Mouse (Mus musculus): Measurements from ENCODE around the gene Hoxc12. TPM values are rescaled to one million over a fixed set of nuclear protein-coding genes. Genes with fewer than 3 reads are reported as not detected.

Gene Hoxc12
- polyA plus RNA-seq, 1 experiment from 2014 or later: not detected

GRCm38 (mm10) chr15:102975034-102975433 is 38.5 kb downstream of the Hoxc12 start:
- H3K27ac ChIP-seq (replicated peaks in 1 of 2; ENCODE audit: control insufficient read depth in 1 of 2, insufficient read depth in 1 of 2, low read depth in 2 of 2, low read length in 2 of 2): no peak overlapping the region
- no peak for ATAC-seq (ENCODE audit: insufficient number of reproducible peaks, insufficient read depth, low FRiP score, low read depth)

GRCm38 (mm10) chr15:102975688-102976111 is 39.1 kb downstream of the Hoxc12 start:
- 2% methylated on average over 21 of the region's 21 CpGs for WGBS

More at GRCm38 (mm10) chr15:102975034-102975433, 38.5 kb downstream of the Hoxc12 start:
- Histone ChIP-seq H3K9ac (ENCODE audit: low read length) (no peak overlapping the region), H3K4me1 (ENCODE audit: control insufficient read depth in 2 of 2, insufficient read depth in 2 of 2, low read length in 2 of 2) (no peaks in the 10 kb centered on the region; a peak in 1 of 4 replicates), H3K4me2 (ENCODE audit: low read length) (no peak overlapping the region), H3K36me3 (ENCODE audit: control insufficient read depth, insufficient read depth, low read length) (no peaks in the 10 kb centered on the region), H3K9me3 (ENCODE audit: control insufficient read depth, low read length) (no peaks in the 10 kb centered on the region), H3K4me3 (ENCODE audit: control insufficient read depth in 1 of 2, insufficient read depth in 1 of 2, low read depth in 1 of 2, low read length in 2 of 2) (no peak overlapping the region), H3K27me3 (ENCODE audit: control insufficient read depth, insufficient read depth, low read length) (peaks cover 100% of the 10 kb centered on the region)
- WGBS: 4% methylated on average over 7 of the region's 7 CpGs

GRCm38 (mm10) chr15:102976171-102976570 is 39.6 kb downstream of the Hoxc12 start, which contains the start of gene Hoxc9:
Hoxc9 (plus strand) TSS chr15:102976439.
- Histone ChIP-seq H3K27me3 (ENCODE audit: control insufficient read depth, insufficient read depth, low read length) (peaks cover 100% of the 10 kb centered on the region), H3K36me3 (ENCODE audit: control insufficient read depth, insufficient read depth, low read length) (no peaks in the 10 kb centered on the region), H3K9me3 (ENCODE audit: control insufficient read depth, low read length) (no peaks in the 10 kb centered on the region), H3K27ac (replicated peaks in 1 of 2; ENCODE audit: control insufficient read depth in 1 of 2, insufficient read depth in 1 of 2, low read depth in 2 of 2, low read length in 2 of 2) (no peak within 1 kb of the TSS), H3K4me3 (ENCODE audit: control insufficient read depth in 1 of 2, insufficient read depth in 1 of 2, low read depth in 1 of 2, low read length in 2 of 2) (peak within 1 kb of the TSS in 1 of 2 experiments; percentile 28; a peak in 2 of 4 replicates), H3K9ac (ENCODE audit: low read length) (no peak within 1 kb of the TSS), H3K4me1 (ENCODE audit: control insufficient read depth in 2 of 2, insufficient read depth in 2 of 2, low read length in 2 of 2) (peaks cover 0 to under 1% of the 10 kb centered on the region in 2 experiments; a peak in 1 of 4 replicates), H3K4me2 (ENCODE audit: low read length) (peak within 1 kb of the TSS; percentile 43)
- 0% methylated on average over 13 of the region's 20 CpGs for WGBS
- no peak for ATAC-seq (ENCODE audit: insufficient number of reproducible peaks, insufficient read depth, low FRiP score, low read depth)

More at GRCm38 (mm10) chr15:102975688-102976111, 39.1 kb downstream of the Hoxc12 start:
- Histone ChIP-seq H3K4me3 (ENCODE audit: control insufficient read depth in 1 of 2, insufficient read depth in 1 of 2, low read depth in 1 of 2, low read length in 2 of 2) (no peak overlapping the region), H3K9ac (ENCODE audit: low read length) (no peak overlapping the region), H3K4me2 (ENCODE audit: low read length) (no peak overlapping the region), H3K27me3 (ENCODE audit: control insufficient read depth, insufficient read depth, low read length) (peaks cover 100% of the 10 kb centered on the region), H3K36me3 (ENCODE audit: control insufficient read depth, insufficient read depth, low read length) (no peaks in the 10 kb centered on the region), H3K27ac (replicated peaks in 1 of 2; ENCODE audit: control insufficient read depth in 1 of 2, insufficient read depth in 1 of 2, low read depth in 2 of 2, low read length in 2 of 2) (no peak overlapping the region), H3K9me3 (ENCODE audit: control insufficient read depth, low read length) (no peaks in the 10 kb centered on the region), H3K4me1 (ENCODE audit: control insufficient read depth in 2 of 2, insufficient read depth in 2 of 2, low read length in 2 of 2) (no peaks in the 10 kb centered on the region; a peak in 1 of 4 replicates)
- no peak for ATAC-seq (ENCODE audit: insufficient number of reproducible peaks, insufficient read depth, low FRiP score, low read depth)

GRCm38 (mm10) chr15:102976631-102977422 is 40.3 kb downstream of the Hoxc12 start:
- Histone ChIP-seq H3K4me2 (ENCODE audit: low read length) (peak overlapping the region; percentile 43), H3K9ac (ENCODE audit: low read length) (no peak overlapping the region), H3K27me3 (ENCODE audit: control insufficient read depth, insufficient read depth, low read length) (peaks cover 100% of the 10 kb centered on the region), H3K4me1 (ENCODE audit: control insufficient read depth in 2 of 2, insufficient read depth in 2 of 2, low read length in 2 of 2) (peaks cover 0 to 4% of the 10 kb centered on the region in 2 experiments; a peak in 2 of 4 replicates), H3K4me3 (ENCODE audit: control insufficient read depth in 1 of 2, insufficient read depth in 1 of 2, low read depth in 1 of 2, low read length in 2 of 2) (peak overlapping the region in 1 of 2 experiments; percentile 28; a peak in 2 of 4 replicates), H3K36me3 (ENCODE audit: control insufficient read depth, insufficient read depth, low read length) (no peaks in the 10 kb centered on the region), H3K9me3 (ENCODE audit: control insufficient read depth, low read length) (no peaks in the 10 kb centered on the region), H3K27ac (replicated peaks in 1 of 2; ENCODE audit: control insufficient read depth in 1 of 2, insufficient read depth in 1 of 2, low read depth in 2 of 2, low read length in 2 of 2) (no peak overlapping the region)
- WGBS: 1% methylated on average over 37 of the region's 37 CpGs
- no peak for ATAC-seq (ENCODE audit: insufficient number of reproducible peaks, insufficient read depth, low FRiP score, low read depth)

- Histone ChIP-seq H3K27me3 (ENCODE audit: control insufficient read depth, insufficient read depth, low read length) (peaks cover 100% of the 10 kb centered on the region), H3K27ac (replicated peaks in 1 of 2; ENCODE audit: control insufficient read depth in 1 of 2, insufficient read depth in 1 of 2, low read depth in 2 of 2, low read length in 2 of 2) (no peak overlapping the region), H3K4me3 (ENCODE audit: control insufficient read depth in 1 of 2, insufficient read depth in 1 of 2, low read depth in 1 of 2, low read length in 2 of 2) (peak overlapping the region in 1 of 2 experiments; percentile 28; a peak in 2 of 4 replicates), H3K9me3 (ENCODE audit: control insufficient read depth, low read length) (no peaks in the 10 kb centered on the region), H3K4me2 (ENCODE audit: low read length) (peak overlapping the region; percentile 43), H3K4me1 (ENCODE audit: control insufficient read depth in 2 of 2, insufficient read depth in 2 of 2, low read length in 2 of 2) (peaks cover 0 to 6% of the 10 kb centered on the region in 2 experiments; a peak in 2 of 4 replicates), H3K9ac (ENCODE audit: low read length) (no peak overlapping the region), H3K36me3 (ENCODE audit: control insufficient read depth, insufficient read depth, low read length) (no peaks in the 10 kb centered on the region)
- no peak for ATAC-seq (ENCODE audit: insufficient number of reproducible peaks, insufficient read depth, low FRiP score, low read depth)
- 3% methylated on average over 16 of the region's 16 CpGs for WGBS
Measured at GRCm38 (mm10) chr15:102977423-102977974, 40.9 kb downstream of the Hoxc12 start.

- no peak for ATAC-seq (ENCODE audit: insufficient number of reproducible peaks, insufficient read depth, low FRiP score, low read depth)
- Histone ChIP-seq H3K27me3 (ENCODE audit: control insufficient read depth, insufficient read depth, low read length) (peaks cover 100% of the 10 kb centered on the region), H3K9me3 (ENCODE audit: control insufficient read depth, low read length) (no peaks in the 10 kb centered on the region), H3K4me1 (ENCODE audit: control insufficient read depth in 2 of 2, insufficient read depth in 2 of 2, low read length in 2 of 2) (peaks cover 0 to 6% of the 10 kb centered on the region in 2 experiments; a peak in 2 of 4 replicates), H3K9ac (ENCODE audit: low read length) (no peak overlapping the region), H3K4me2 (ENCODE audit: low read length) (no peak overlapping the region), H3K36me3 (ENCODE audit: control insufficient read depth, insufficient read depth, low read length) (no peaks in the 10 kb centered on the region), H3K27ac (replicated peaks in 1 of 2; ENCODE audit: control insufficient read depth in 1 of 2, insufficient read depth in 1 of 2, low read depth in 2 of 2, low read length in 2 of 2) (no peak overlapping the region), H3K4me3 (ENCODE audit: control insufficient read depth in 1 of 2, insufficient read depth in 1 of 2, low read depth in 1 of 2, low read length in 2 of 2) (no peak overlapping the region)
- 2% methylated on average over 13 of the region's 13 CpGs for WGBS
Measured at GRCm38 (mm10) chr15:102978615-102979515, 42.3 kb downstream of the Hoxc12 start.

GRCm38 (mm10) chr15:102979936-102980335 is 43.4 kb downstream of the Hoxc12 start:
- no peak overlapping the region for H3K9ac ChIP-seq (ENCODE audit: low read length)
- no peak overlapping the region for H3K27ac ChIP-seq (replicated peaks in 1 of 2; ENCODE audit: control insufficient read depth in 1 of 2, insufficient read depth in 1 of 2, low read depth in 2 of 2, low read length in 2 of 2)
- WGBS: 0% methylated on average over 1 of the region's 1 CpGs
- H3K4me1 ChIP-seq (ENCODE audit: control insufficient read depth in 2 of 2, insufficient read depth in 2 of 2, low read length in 2 of 2): peaks cover 0 to 6% of the 10 kb centered on the region in 2 experiments; a peak in 2 of 4 replicates
- H3K27me3 ChIP-seq (ENCODE audit: control insufficient read depth, insufficient read depth, low read length): peaks cover 100% of the 10 kb centered on the region
- no peaks in the 10 kb centered on the region for H3K9me3 ChIP-seq (ENCODE audit: control insufficient read depth, low read length)
- H3K4me2 ChIP-seq (ENCODE audit: low read length): no peak overlapping the region
- no peak for ATAC-seq (ENCODE audit: insufficient number of reproducible peaks, insufficient read depth, low FRiP score, low read depth)
- H3K36me3 ChIP-seq (ENCODE audit: control insufficient read depth, insufficient read depth, low read length): no peaks in the 10 kb centered on the region
- H3K4me3 ChIP-seq (ENCODE audit: control insufficient read depth in 1 of 2, insufficient read depth in 1 of 2, low read depth in 1 of 2, low read length in 2 of 2): no peak overlapping the region

Data from heart, embryonic 14.5 days (tissue).